In the genomic region with DNA sequence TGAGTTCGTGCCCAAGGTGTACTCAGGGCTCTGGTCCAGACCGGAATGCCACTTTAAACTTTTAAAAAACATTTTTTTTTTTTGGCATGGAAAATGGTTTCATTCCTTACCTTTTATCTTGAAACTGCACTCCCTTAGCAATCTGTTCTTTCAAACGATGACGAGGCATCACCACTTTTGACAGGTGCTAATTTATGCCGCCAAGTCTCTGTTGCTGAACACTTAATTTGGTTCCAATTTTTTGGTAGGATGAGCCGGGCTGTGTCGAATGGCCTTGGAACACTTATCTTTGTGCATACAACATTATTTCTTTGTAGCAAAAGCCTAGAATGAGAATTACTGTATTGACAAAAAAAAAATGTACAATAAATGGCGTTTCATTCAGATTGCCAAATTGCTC, we compare ENCODE assay signal across 24 mouse cellular contexts.
"Had no signal": no experiment of that assay in that cellular context is flagged by ENCODE, and none has a peak within 500 bp of the region (broad histone marks: within the 10 kb centered on the region; RNA-seq: fewer than 3 reads in every experiment).

No protein-coding gene starts in this region.

- ATAC-seq: liver, postnatal 0 days; midbrain, embryonic 13.5 days; midbrain, embryonic 16.5 days had no signal

- H3K4me3 ChIP-seq: limb, embryonic 12.5 days; limb, embryonic 15.5 days; megakaryocyte, embryonic 14.5 days; midbrain, embryonic 10.5 days; midbrain, embryonic 13.5 days; myocyte; neural tube, embryonic 13.5 days had no signal

- DNase-seq: kidney, adult 18-20 months; kidney, adult 9 months; kidney, postnatal 14 days; kidney, postnatal 4 days; left cerebral cortex, postnatal 4 days; liver, postnatal 0 days; lung, embryonic 14.5 days; lung, postnatal 10 days; lung, postnatal 36 days; retina, postnatal 1 day; right cerebral cortex, postnatal 4 days; thymus, adult 18-20 months; thymus, postnatal 36 days had no signal

- H3K27me3 ChIP-seq: limb, embryonic 12.5 days; limb, embryonic 15.5 days; megakaryocyte, embryonic 14.5 days; midbrain, embryonic 13.5 days; neural tube, embryonic 13.5 days had no signal

- H3K9me3 ChIP-seq: limb, embryonic 12.5 days; limb, embryonic 15.5 days; midbrain, embryonic 13.5 days; neural tube, embryonic 13.5 days had no signal

- H3K4me1 ChIP-seq: limb, embryonic 12.5 days; limb, embryonic 15.5 days; megakaryocyte, embryonic 14.5 days; midbrain, embryonic 10.5 days; midbrain, embryonic 13.5 days; neural tube, embryonic 13.5 days had no signal

- H3K27ac ChIP-seq: limb, embryonic 12.5 days; limb, embryonic 15.5 days; liver, embryonic 14.5 days; midbrain, embryonic 10.5 days; midbrain, embryonic 13.5 days; neural tube, embryonic 13.5 days; stomach, postnatal 0 days had no signal

- H3K9ac ChIP-seq: limb, embryonic 12.5 days; limb, embryonic 15.5 days; liver, embryonic 14.5 days; liver, postnatal 0 days; lung, embryonic 14.5 days; midbrain, embryonic 13.5 days; neural tube, embryonic 13.5 days had no signal

- H3K4me2 ChIP-seq: limb, embryonic 12.5 days; limb, embryonic 15.5 days; liver, embryonic 11.5 days; lung, embryonic 14.5 days; midbrain, embryonic 13.5 days; neural tube, embryonic 13.5 days had no signal

- H3K36me3 ChIP-seq: limb, embryonic 12.5 days; limb, embryonic 15.5 days; midbrain, embryonic 10.5 days; midbrain, embryonic 13.5 days; neural tube, embryonic 13.5 days had no signal
